Mouse (Mus musculus): Measurements from ENCODE around the gene Furin.

The Furin gene

DNA sequence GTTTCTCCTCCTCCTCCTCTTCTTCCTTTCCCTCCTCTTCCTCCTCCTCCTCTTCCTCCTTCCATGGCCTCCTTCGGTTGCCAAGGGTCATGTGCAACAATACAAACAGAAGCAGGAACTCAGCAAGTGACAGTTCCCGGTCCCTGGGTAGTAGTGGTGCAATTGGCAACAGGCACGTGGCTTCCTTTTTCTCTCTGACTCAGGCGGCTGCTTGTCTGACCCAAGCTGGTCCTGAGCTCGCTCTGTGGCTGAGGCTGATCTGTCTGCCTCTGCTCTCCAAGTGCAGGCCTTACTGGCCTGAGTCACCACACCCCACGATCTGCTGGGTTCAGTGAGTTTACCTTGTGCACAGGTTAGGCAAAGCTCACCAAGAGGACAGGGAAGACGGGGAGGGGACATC is 21.1 kb upstream of the Furin start:
- DNase-seq: no peak

DNA sequence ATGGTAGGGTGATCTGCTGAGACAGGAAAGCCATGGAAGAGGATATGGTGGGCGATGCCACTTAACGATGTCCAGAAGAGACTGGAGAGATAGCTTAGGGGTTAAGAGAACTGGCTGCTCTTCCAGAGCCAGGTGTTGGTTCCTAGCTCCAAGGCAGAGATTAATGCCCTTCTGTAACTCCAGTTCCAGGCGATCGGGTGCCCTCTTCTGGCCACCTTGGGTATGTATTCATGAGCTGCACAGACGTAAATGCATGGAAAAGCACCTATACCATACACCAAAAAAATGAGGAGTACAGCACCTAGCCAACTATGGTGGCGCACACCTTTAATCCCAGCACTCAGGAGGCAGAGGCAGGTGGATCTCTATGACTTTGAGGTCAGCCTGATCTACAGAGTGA is 19.5 kb upstream of the Furin start:
- no peak for DNase-seq

DNA sequence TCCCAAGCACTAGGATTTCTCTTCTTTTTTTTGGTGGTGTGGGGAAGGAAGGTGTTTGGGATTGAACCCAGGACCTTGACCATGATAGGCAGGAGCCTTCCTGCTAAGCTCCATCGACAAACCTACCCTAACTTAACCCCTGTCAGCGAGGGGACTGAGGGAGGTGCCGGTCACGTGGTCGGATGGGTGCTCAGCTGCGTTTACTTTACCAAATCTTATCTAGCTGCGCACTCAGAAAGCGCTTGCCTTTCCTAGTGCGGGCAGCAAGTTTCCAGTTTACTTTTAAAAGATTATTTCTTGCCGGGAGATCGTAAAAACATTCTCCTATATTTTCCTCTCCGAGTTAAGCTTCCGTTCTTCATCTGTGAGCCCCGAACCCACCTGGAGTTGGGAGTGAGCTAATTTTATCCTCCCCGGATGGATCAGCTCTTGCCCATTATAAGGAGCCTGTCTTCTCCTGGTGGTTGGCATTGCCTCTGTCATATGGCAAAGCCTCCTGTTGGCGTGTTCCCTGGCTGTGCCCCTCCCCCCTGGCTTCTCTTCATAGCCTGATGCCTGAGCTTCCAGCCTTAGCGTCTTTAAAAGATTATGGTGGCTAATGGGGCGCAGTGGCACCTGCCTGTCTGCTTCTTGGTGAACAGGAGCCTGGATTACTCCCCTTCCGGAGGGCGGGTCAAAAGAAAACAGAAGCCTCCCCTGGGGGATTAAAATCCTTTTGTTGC is 17.7 kb upstream of the Furin start:
- no peak for DNase-seq

DNA sequence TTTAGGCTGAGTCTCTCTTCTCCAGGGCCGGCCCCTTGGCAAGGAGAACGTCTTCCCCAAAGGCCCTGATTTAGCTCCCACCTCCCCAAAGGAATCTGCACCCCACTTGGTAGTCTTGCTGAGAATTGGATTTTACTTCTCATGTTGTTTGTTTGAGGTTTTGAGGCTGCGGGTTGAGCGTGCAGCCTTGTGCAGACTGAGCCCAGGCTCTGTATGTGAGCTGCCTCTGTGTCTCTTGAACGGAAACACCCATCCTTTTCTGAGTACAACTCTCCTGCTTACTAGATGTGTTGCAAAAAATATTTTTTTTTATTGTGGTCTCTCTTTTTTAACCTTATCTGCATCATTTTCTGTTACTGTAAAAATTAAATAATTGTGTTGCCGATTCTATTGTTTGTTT is 16.3 kb upstream of the Furin start:
- no peak for DNase-seq

DNA sequence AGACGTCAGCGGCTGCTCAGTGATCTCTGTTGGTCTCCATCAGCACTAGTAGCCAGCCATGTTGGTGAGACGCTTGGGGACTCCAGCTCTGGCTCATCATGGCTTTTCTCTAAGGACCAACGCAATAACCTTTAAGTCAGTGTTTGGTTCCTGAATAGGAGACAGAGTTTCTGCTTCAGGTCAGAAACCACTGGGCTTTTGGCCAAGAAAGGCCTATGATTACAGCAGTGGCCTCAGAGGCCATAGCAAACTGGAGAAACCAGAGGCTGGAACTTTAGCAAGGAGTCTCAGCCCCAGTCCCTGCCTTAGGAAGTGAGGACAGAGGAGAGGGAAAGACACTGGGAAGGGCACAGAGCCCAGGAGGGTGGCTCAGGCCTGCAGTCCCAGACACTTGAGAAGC is 15.3 kb upstream of the Furin start:
- no peak for DNase-seq

DNA sequence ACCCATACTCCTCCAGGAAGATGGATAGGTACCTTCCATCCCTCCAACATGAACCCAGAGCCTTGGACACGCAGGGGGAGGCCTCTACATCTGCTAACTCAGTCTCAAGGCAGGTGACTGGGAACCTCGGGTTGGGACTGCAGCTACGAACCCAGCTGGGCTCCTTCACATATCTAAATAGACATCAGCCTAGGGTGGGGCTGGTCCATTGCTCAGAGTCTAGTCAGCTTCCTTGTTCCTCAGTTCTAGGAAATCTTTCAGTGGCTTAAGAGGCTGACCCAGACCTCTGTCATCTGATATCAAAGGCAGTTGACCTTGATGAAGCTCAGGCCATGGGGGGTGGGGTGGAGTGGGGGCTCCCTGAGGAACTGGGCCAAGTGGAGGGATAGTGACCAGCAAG is 14.0 kb upstream of the Furin start:
- DNase-seq: no peak

DNA sequence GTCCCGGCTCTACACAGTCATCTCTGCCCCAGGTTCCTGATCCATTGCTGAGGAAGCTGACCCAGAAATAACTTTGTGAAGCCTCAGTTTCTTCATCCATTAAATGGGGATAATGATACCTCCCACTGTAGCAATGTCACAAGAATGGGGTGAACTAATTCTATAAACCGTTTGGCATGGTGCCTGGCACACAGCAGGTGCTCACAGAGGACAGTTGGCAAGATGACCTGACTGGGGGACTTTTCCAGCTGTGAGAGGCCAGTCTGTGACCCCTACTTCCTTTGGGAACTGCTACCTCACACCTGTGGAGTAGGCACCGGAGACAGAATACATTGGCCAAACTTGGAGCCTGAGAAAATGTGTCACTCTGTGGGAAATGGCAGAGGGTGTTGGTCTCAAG is 12.8 kb upstream of the Furin start:
- DNase-seq: no peak

DNA sequence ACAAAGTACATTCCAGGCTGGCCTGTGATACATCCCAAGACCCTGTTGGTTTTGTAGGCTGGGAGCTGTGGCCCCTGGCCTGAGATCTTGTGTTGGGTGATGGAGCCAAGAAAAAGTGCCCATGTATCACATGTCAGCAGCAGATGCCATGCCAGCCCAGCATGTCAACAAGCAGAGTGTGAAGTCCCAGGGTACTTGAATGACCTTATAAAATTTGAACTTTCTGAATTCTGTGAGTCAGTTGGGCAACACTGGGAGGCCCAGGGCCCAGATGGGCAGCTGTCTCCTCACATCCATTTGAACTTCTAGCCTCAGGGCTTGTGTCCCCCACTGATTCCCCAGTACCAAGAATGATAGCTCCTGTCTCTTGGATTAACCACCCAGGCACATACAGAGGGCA is 12.4 kb upstream of the Furin start:
- DNase-seq: no peak

DNA sequence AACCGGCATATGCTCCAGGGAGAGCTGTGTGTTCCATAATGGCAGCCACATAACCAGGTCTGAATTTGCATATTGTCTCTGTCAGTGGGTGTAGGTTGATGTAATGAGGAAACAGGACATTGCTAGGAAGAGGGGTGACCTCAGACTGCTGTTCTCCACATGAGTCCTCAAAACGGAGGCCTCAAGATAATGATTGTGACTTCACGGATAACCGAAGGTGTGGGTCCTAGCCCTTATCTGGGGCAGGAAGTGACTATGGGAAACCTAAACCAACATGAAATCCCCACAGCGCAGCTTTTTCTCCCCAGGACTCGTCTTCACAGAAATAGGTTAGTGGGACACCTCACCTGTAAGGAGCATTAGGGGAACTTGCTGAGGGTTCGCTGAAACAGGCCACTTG is 11.7 kb upstream of the Furin start:
- DNase-seq: no peak

DNA sequence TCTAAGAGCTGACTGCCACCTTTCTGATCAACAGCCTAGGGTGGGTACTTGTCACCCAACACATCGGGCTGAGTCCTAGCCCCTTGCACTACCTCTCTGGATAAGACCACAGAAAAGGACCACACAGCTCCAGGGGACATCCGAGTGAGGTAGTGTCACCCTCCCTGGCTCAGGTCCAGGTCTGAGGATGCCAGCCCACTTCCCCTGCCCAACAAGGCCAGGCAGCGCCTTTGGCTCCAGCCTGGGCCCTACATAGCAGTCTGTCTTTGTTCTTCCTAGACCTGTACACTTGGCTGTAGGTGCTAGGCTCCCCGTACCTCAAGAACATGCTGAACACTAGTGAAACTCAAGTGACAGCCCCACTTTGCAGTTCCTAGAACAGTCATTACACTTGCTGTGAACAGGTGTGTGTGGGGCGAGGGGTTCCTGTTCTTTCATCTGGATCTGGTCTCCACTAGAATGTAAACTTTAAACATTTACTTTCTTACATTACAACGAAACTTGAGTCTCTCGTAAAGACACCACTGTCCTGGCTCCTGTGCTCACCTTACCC is 9.1 kb upstream of the Furin start:
- DNase-seq: no peak

DNA sequence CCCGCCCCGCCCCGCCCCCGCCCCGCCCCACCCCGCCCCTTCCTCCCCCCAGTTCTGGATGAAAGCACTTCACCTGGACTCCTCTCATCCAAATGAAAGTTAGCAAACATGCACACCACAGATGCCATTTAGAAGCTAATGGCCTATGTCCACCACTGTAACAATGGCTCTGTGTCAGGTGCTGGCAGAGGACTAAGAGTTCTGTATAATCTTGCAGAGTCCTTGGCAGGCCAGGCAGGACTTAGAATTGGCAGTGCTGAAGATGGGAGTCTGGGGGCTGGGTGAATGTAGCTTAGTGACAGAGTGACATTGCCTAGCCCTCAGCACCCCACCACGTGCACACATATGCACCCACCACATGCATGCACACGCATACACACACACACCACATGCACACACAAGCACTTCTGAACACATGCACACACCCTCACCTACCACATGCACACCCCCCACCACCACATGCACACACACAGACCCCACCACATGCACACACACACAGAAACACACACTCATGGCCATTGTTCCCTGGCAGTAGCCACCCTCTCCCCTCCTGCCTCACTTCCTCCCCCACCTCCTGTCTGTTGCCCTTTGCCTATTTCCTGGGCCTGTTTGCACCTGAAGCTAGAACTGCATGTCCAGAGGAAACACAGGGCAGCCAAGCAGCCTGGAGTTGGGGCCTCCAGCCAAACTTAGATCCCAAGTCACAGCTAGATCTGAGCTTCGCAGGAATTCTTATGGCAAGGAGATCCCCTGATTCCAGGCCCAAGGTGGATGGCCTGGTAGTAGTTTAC is 8.5 kb upstream of the Furin start:
- DNase-seq: no peak

DNA sequence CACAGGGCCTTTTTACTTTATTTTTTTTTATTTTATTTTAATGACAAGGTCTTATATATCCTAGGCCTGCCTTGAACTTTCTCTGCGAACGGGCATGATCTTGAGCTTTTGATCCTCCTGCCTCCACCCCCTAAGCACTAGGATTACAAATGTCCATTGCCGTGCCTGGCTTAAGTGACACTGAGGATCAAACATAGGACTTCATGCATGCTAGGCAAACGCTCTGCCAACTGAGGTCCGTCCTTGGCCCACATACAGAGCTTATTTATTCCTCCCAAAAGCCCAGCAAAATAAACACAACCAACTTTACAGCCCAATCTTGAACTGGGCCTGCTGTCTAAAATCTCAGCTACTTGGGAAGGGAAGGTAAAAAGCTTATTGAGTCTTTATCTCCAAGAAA is 7.5 kb upstream of the Furin start:
- DNase-seq: no peak

DNA sequence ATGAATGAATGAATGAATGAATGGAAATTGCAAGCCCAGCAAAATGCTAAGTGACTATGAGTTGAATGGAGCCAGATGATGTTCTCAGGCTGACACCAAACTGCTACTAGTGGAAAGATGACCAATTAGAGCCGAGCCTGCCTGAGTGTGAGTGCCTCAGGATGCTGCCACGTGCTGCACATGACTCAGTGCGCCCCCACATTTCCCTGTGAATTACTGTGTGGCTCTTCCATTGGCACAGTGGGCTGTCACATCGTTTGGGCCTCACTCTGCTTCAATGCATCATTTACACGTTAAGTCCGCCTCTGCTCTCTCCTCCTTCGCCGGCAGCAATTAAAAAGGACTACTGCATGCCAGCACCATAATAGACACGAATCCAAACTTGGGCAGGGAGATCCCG is 7.0 kb upstream of the Furin start:
- DNase-seq: no peak

DNA sequence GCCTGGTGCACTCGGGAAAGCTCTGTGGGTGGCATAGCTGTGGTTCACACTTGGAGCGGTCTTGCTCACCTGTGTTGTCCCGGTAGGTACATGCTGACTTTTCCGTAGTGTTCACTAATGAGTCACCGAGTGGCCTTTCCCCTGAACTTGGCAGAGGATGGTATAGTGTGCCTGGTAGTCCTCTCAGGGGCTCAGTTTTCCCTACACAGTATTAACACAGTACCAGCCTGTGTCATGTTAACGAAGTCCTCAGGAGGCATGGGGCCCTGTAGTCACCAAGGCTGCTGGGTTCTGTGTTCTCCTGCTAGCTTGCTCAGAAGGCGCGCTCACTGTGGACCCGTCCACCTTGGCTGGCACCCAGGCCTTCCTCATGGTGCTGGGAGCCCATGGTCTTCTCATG is 5.1 kb upstream of the Furin start:
- no peak for DNase-seq

DNA sequence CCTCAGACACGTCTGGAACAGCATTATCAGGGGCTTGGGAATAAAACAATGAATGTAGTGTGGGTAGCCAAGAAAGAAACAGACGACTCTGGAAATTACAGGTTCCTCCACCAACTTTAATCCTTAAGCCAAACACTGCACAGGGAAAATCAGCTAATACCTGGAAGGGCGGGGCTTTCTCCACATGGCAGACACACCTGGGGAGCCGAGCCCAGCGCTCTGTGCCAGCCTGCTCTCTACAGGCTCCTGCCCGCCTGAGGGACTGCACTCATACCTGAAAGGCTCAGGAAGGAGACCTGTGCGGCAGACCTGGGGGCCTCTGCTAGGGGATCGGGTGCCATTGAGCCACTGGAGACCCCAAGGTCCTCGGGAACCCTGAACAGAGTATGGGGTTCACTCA is 2.5 kb upstream of the Furin start:
- no peak for DNase-seq

DNA sequence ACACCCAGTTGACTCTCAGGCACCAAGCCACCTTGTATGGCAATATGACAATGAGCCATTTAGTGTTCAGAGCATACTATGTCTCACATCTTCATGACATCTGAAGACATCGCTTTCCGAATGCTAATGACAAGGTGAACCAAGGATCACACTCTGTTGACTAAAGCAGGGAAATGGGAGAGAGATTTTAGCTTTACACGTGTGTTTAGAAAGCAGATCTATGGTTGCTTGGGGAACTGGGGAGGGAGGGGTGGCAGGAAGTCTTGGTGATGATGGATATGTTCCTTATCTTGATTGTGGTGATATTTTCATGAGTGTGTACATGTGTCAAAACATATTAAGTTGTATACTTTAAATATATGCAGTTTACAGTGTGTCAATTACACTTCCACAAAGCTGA is 950 bp upstream of the Furin start:
- DNase-seq: no peak

DNA sequence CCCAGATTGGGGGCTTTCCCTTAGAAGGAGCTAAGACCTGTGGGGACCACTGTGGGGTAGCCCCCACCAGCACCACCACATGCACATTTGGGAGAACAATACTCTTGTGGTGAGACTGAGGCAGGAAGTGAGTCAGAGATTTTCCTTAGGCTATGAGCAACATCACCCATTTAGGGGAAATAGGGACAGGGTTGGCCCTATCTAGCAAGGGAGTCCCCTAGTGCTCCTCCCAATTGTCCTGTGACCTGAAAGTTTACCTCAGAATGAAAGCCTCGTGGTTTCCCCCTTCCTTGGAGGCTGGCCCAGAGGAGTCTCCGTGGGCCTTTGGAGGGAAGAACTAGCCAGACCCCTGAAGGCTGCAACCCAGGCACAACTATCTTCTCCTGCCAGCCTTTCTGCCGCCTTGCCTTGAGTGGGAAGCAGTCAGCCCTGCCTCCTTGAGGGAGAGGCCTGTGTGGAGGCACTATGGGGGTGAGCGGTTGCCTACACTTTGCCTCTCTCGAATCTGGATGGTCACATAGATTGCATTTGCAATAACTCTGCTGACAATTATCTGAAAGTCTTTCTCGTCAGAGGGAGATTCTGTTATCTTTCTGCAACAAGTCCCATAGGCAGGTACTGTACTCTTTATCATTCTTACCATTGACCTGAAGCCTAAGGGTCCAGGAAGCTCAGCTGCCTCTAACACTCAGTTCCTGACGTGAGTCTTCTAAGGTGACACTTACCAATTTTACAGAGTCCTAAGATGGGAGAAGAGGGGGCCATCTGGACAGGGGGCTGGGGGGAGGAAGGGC is 938 bp downstream of the Furin start:
- DNase-seq: no peak

DNA sequence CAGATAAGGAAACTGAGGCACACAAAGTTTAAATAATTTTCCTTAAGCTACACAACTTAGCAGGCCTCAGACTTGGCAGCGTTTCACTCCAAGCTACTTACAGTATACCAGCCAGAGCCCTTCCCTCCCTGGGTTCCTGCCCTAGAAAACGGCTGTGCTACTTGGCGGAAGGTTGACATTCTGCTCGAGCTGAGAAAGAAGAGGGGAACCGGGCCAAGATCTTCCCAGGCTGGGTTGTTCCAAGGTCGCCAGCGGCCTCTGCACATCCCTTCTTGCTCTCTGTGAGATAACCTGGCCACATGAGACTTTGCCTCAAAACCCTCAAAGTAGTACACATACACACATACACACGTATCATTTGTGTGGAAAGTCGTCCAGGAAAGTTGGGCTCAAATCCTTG is 1.7 kb downstream of the Furin start:
- DNase-seq: peak; percentile 77

DNA sequence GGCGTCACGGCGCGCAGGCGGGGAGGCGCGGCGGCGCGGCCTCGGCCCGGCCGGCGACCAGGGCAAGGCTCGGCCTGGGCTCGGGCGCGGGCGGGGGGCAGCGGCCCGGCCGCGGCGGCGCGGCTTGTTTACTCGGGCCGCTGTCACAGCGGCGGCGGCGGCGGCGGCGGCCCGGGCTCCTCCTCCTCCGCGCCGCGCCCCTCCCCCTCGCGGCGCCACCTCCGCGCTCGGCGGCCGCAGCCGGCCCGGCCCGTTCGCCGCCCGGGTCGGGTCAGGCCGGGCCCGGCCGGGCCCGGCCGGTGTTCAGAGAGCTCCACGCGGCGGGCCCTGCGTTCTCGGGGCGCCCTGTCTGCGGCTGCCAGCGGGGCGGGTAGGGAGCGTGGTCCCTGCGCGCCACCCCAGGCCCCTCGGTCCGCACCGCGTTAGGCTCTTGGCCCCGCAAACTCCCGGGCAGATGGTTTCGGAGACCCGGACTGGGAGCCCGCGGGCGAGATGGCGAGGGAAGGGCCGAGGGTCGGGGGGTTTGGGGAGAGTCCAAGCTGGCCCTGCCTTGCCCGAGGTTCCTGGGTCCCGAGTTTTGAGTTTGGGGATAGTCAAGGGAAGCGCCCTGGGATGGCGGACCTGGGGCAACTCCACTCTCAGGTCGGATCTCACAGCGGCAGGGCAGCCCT is 2.5 kb downstream of the Furin start:
- peak; percentile 61 to 66 for DNase-seq

DNA sequence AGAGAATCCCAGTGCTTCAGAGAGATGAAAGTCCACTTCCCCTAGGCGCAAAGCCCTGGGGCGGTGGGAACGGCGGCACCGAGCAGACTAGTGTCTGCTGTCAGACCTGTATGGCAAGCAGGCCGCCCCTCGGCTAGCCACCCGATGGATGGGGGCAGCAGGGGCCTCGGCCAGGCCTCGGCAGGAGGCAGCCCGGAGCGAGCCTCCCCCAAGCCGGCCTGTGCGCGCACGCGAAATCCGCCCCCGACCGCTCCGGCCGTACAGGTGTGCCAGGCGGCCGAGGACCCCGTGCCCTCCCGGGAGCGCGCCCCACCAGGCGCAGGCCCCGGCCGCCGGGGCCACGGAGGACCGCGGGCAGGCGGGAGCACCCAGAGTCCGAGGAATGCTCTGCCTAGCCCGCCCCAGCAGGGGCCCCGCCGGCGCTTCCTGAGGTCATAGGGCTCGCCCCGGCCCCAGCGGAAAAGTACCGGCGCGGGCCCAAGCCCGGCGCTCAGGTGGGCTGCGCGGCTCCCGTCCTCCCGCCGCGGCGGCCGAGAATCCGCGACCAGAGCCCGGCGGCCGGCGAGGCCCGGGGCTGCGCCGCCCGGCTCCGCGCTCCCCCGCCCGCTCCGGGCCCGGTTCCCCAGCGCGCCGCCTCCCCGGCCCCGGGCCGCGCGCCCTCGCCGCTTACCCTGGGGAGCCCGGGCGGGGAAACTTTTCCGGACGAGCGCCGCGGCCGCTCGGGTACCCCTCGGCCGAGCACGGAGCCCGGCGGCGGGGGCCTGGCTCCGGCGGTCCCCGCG is 3.2 kb downstream of the Furin start:
- peak; percentile 72 to 76 for DNase-seq

DNA sequence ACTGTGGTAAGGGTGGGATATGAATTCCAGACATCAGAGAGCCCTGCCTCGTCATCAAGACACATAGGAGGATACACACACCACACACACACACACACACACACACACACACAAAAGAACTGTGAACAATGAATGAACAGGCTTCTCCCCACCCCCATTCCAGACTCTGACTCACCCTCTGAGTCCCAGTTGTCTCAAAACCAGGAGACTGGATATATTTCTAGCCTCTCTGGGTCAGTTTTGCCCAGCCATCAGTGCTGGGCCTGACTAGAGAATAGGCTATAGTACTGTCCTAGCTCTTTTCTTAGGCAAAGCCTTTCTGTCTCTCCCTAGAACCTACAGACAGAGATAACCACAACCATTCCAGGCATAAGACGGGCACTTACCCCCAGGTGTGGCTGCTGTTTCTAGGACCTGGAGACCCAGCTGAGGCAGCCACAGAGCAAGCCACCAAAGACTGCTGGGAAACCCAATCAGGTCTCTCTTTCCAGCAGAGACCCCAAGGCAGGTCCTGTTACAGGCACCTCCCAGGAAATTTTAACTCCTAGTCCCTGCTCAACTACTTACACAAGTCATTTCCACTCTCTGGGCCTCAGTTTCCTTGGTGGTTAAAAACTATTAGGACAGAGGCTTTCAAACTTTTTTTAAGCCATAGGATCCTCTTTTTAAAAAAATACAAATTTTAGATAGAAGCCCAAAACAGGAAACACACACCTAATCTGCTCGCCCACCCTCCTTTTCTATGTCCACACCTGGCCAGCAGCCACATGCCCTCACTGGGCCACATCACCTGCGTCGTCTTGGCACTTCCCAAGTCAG is 4.0 kb downstream of the Furin start:
- DNase-seq: no peak
